Mouse (Mus musculus) cerebellum, postnatal 36 days (tissue): Measurements from ENCODE around the gene Tnnc2.

ENCODE experiments used
- DNase-seq, 2 experiments: peaks; one replicate each; pipeline ENCODE4 v3.0.0; 2021 to 2022; ENCODE audit warnings: mixed read lengths in 2 of 2

Gene Tnnc2

DNA sequence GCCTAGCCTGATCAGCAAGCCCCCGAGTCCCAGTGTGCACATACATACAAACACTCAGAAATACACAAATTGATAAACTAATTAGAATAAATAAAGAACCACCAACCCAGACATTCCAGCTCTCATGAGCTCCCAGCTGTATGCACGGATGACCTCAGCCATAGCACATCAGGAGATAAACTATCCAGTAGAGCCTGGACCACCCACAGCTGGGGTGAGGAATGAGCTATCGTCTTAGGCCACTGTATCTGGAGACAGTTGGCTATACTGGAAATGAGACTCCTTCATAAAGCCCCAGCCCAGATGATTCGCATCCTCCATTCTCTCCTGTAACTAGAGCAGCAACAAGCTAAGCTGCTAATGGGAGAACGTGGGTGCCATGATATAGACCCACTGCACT lies 44.9 kb downstream of the Tnnc2 start:
- no peak for DNase-seq

DNA sequence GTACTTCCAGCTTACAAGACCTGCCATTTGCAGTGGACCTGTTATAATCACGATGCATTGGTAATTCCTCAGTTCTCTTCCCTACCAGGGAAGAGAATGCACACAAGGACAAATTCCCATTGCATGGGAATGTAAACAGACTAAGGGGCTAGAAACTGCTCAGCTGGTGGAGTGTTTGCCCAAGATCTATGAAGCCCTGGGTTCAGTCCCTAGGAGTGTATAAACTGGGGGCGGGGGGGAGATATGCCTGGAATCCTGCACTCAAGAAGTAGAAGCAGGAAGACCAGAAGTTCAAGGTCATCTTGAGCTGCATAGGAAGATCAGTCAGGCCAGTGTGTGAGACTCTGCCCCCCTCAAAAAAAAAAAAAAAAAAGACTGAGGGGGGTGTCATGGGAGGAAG lies 46.5 kb downstream of the Tnnc2 start:
- DNase-seq: no peak

DNA sequence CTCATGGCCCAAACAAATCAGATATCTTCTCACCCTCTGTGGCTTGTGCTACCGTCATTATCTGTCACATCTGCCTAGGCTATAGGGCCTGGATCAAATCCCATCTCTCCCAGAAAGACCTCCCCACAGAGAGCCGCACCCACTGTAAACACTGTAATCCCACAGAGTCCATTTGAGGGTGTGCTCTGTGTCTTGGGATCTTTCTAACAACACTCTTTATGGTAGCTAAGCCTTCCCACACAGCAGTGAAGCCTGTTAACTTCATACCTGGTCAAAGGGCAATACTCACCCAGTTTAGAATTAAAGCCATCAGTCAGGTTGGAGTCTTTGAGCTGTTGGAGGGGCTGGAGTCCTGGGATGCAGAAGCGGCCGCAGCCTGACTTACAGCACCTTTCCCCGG lies 48.0 kb downstream of the Tnnc2 start:
- no peak for DNase-seq
